8 mouse cellular contexts compared by ENCODE assay signal in the genomic region with DNA sequence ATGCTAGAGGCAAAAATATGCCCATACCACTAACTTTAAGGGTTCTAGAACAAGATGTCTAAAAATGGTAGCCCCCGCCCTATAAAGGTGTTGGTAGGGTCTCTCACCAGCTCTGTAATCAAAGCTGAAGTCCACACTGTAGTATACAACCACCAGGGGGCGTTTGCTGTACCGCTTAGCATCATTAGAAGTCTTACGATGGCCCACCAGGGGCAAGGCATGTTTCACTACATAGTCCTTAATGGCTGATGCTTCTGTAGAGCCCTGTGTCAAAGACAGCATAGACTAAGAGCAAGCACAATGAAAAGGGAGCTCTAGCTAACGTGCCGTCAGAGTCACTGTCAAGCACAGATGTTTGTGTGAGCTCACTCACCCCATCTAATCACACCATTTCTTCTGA. TPM values are rescaled to one million over a fixed set of nuclear protein-coding genes. Genes with fewer than 3 reads are reported as not detected.
DNase-seq lines count a peak whose midpoint lies in the region; ATAC-seq and TF ChIP-seq lines count a peak whose summit lies in the region.
"Had no signal": no experiment of that assay in that cellular context is flagged by ENCODE, and none has a peak within 500 bp of the region (broad histone marks: within the 10 kb centered on the region; RNA-seq: fewer than 3 reads in every experiment).

No protein-coding gene starts in this region.

- H3K4me3 ChIP-seq in E14TG2a.4 (replicated peaks; ENCODE audit: low read length) = no peak overlapping the region
- no peak overlapping the region for H3K4me3 ChIP-seq in kidney, embryonic 15.5 days (replicated peaks)
- H3K4me3 ChIP-seq in small intestine, adult 2 months (ENCODE audit: low read depth, low read length) = no peak overlapping the region
- H3K4me3 ChIP-seq: hindbrain, embryonic 15.5 days had no signal

- peak; percentile 83 for DNase-seq in CD4-positive helper T cell, adult 2 months (ENCODE audit: low read depth, low spot score)
- peak; percentile 82 to 89 for DNase-seq in cerebellum, postnatal 10 days
- peak; percentile 46 for DNase-seq in gastrocnemius, postnatal 14 days
- DNase-seq in lung, postnatal 10 days = peak; percentile 81

- H3K36me3 ChIP-seq in E14TG2a.4 (ENCODE audit: insufficient read depth, low read length) = peaks cover 97% of the 10 kb centered on the region
- H3K36me3 ChIP-seq in kidney, embryonic 15.5 days = peaks cover 96% of the 10 kb centered on the region
- H3K36me3 ChIP-seq in small intestine, adult 2 months (ENCODE audit: control insufficient read depth, insufficient read depth, low read length) = peaks cover 73% of the 10 kb centered on the region

- peaks cover 32% of the 10 kb centered on the region for H3K4me1 ChIP-seq in E14TG2a.4 (replicated peaks; ENCODE audit: low read depth, low read length)
- H3K4me1 ChIP-seq in kidney, embryonic 15.5 days = no peaks in the 10 kb centered on the region
- no peaks in the 10 kb centered on the region for H3K4me1 ChIP-seq in small intestine, adult 2 months (ENCODE audit: control insufficient read depth, insufficient read depth, insufficient read length, low read length)
- H3K4me1 ChIP-seq: hindbrain, embryonic 15.5 days had no signal

- H3K9me3 ChIP-seq in E14TG2a.4 (ENCODE audit: low read length) = no peaks in the 10 kb centered on the region
- no peaks in the 10 kb centered on the region for H3K9me3 ChIP-seq in kidney, embryonic 15.5 days (replicated peaks)
- H3K9me3 ChIP-seq: hindbrain, embryonic 15.5 days had no signal

- no peaks in the 10 kb centered on the region for H3K27me3 ChIP-seq in E14TG2a.4 (ENCODE audit: insufficient read depth, low read length)
- no peaks in the 10 kb centered on the region for H3K27me3 ChIP-seq in kidney, embryonic 15.5 days
- no peaks in the 10 kb centered on the region for H3K27me3 ChIP-seq in small intestine, adult 2 months (ENCODE audit: control insufficient read depth, insufficient read depth, low read length)
- H3K27me3 ChIP-seq: hindbrain, embryonic 15.5 days had no signal

- no peak for TF ChIP-seq POLR2A in small intestine, adult 2 months (IDR thresholded peaks at IDR 0.05; ENCODE audit: low read depth, low read length)

- H3K9ac ChIP-seq in kidney, embryonic 15.5 days = no peak overlapping the region
- H3K9ac ChIP-seq: hindbrain, embryonic 15.5 days had no signal

- 56% methylated on average over 6 of the region's 6 CpGs for WGBS in kidney, embryonic 15.5 days
- 49% methylated on average over 6 of the region's 6 CpGs for WGBS in small intestine, adult 2 months

- peak; percentile 63; the same call in 1 of the 2 replicates for ATAC-seq in kidney, embryonic 15.5 days (replicated peaks; ENCODE audit: low FRiP score)

- H3K27ac ChIP-seq in kidney, embryonic 15.5 days = no peak overlapping the region
- H3K27ac ChIP-seq in small intestine, adult 2 months (ENCODE audit: insufficient read depth, low read depth, low read length) = no peak overlapping the region
- H3K27ac ChIP-seq: hindbrain, embryonic 15.5 days had no signal

- intact Hi-C loops in gastrocnemius, postnatal 14 days (cut with DNase I; ENCODE audit: low total_unique reads) = loop anchor here (5.0 kb wide), 1 partner anchor 33 kb away; a partner anchor contains a TSS

- TF ChIP-seq CTCF in E14TG2a.4 (conservative IDR thresholded peaks at IDR 0.05; ENCODE audit: low read length) = peak; percentile 80
- TF ChIP-seq CTCF in small intestine, adult 2 months (IDR thresholded peaks at IDR 0.05; ENCODE audit: extremely low read depth, insufficient read length, insufficient replicate concordance, low read depth, low read length) = peak; percentile 71; the same call in 1 of the 2 replicates

- H3K4me2 ChIP-seq in kidney, embryonic 15.5 days = no peak overlapping the region
- H3K4me2 ChIP-seq: hindbrain, embryonic 15.5 days had no signal

RNA-seq across cellular contexts. Expression of a gene that starts 14.2 kb away (rescaled TPM):
- total RNA-seq in gastrocnemius, postnatal 14 days (2021) = 10 to 100 TPM; 22.3 to 32.2 TPM
- 353 TPM in 2 replicates for polyA plus RNA-seq in kidney, embryonic 15.5 days (2015; fragmentation: Nextera tagmentation; extraction: Ambion mirVana)
- 14.9 and 15.3 TPM in 2 replicates for polyA plus RNA-seq in small intestine, adult 2 months (2012; rRNA removed)

RNA-seq across cellular contexts. Expression of a gene that starts 31.6 kb away (rescaled TPM):
- under 1 TPM; 0.27 to 0.55 TPM for total RNA-seq in gastrocnemius, postnatal 14 days (2021)
- polyA plus RNA-seq in kidney, embryonic 15.5 days (2015; fragmentation: Nextera tagmentation; extraction: Ambion mirVana) = 3.7 and 4.1 TPM in 2 replicates
- 0.08 and 0.10 TPM in 2 replicates for polyA plus RNA-seq in small intestine, adult 2 months (2012; rRNA removed)

RNA-seq across cellular contexts. Expression of a gene that starts 36.4 kb away (rescaled TPM):
- total RNA-seq in gastrocnemius, postnatal 14 days (2021) = 1 to 10 TPM; 4.3 to 4.7 TPM
- 9.5 and 10.1 TPM in 2 replicates for polyA plus RNA-seq in kidney, embryonic 15.5 days (2015; fragmentation: Nextera tagmentation; extraction: Ambion mirVana)
- polyA plus RNA-seq in small intestine, adult 2 months (2012; rRNA removed) = 4.1 and 4.2 TPM in 2 replicates

Comparison
In these comparisons a context has a peak if more than half of its experiments do, and no peak if none do; other contexts are left out.
1. RNA of a gene that starts 14.2 kb away (polyA plus RNA-seq): 353 TPM in kidney, embryonic 15.5 days; 14.9 to 15.3 TPM in small intestine, adult 2 months; every median in the first group is over 10 times any median in the second.
2. Peak in every context shown above with its lines, with median percentiles within 50 percentile points of each other: DNase-seq.